Mouse (Mus musculus) MEL (cell line): ENCODE measurements around the gene Abhd4. TPM values are rescaled to one million over a fixed set of nuclear protein-coding genes. Genes with fewer than 3 reads are reported as not detected.

Source experiments
- DNase-seq: peaks from one replicate; pipeline ENCODE4 v3.0.0; 2011; ENCODE audit warnings: low read depth, low spot score
- H3K27ac ChIP-seq: 2 replicates; pipeline ENCODE4 v1.5.1; 2012; ENCODE audit warnings: low read depth, mild to moderate bottlenecking, control low read depth, low read length, moderate library complexity; ENCODE audit not compliant: control insufficient read depth
- H3K27me3 ChIP-seq, 2 experiments: fragments of 150-350 bp in 1 of 2; sonication (generic) in 1 of 2; 2 replicates each; pipeline ENCODE4 v1.6.1; 2012; ENCODE audit warnings: low read length in 2 of 2, mild to moderate bottlenecking in 2 of 2, improper control_type of control experiment in 1 of 2, moderate library complexity in 1 of 2; ENCODE audit not compliant: insufficient read depth in 2 of 2, control insufficient read depth in 1 of 2
- H3K36me3 ChIP-seq, 2 experiments: 2 replicates each; pipeline ENCODE4 v1.6.1; 2012 to 2014; ENCODE audit warnings: low read length in 2 of 2, improper control_type of control experiment in 1 of 2, inconsistent platforms in 1 of 2, mild to moderate bottlenecking in 1 of 2; ENCODE audit not compliant: insufficient read depth in 2 of 2, control insufficient read depth in 1 of 2
- H3K4me1 ChIP-seq, 2 experiments: fragments of 150-350 bp in 1 of 2; sonication (generic) in 1 of 2; 2 replicates each; pipeline ENCODE4 v1.6.1; 2012; ENCODE audit warnings: low read length in 2 of 2, improper control_type of control experiment in 1 of 2, mild to moderate bottlenecking in 1 of 2; ENCODE audit not compliant: insufficient read depth in 2 of 2, control insufficient read depth in 1 of 2
- H3K4me3 ChIP-seq, 2 experiments: fragments of 150-350 bp in 1 of 2; sonication (generic) in 1 of 2; 2 replicates each; pipeline ENCODE4 v1.5.1; 2012; ENCODE audit warnings: low read depth in 2 of 2, low read length in 2 of 2, mild to moderate bottlenecking in 2 of 2, moderate library complexity in 2 of 2, control low read depth in 1 of 2, improper control_type of control experiment in 1 of 2; ENCODE audit not compliant: control insufficient read depth in 1 of 2, insufficient read depth in 1 of 2
- H3K79me2 ChIP-seq: 2 replicates; pipeline ENCODE4 v1.6.1; 2012; ENCODE audit warnings: mild to moderate bottlenecking, low read length, moderate library complexity; ENCODE audit not compliant: control insufficient read depth, poor library complexity, insufficient read depth
- H3K9ac ChIP-seq: 2 replicates; pipeline ENCODE4 v1.6.1; 2012; ENCODE audit warnings: low read depth, mild to moderate bottlenecking, control low read depth, low read length, moderate library complexity; ENCODE audit not compliant: control insufficient read depth, poor library complexity, severe bottlenecking
- H3K9me3 ChIP-seq: fragments of 150-350 bp; sonication (generic); replicated peaks from 2 replicates; pipeline ENCODE4 v1.6.1; 2012; ENCODE audit warnings: mild to moderate bottlenecking, low read length, improper control_type of control experiment, moderate library complexity; ENCODE audit not compliant: insufficient read depth
- CHD1 ChIP-seq: IDR thresholded peaks from 2 replicates; pipeline ENCODE4 v1.6.1; 2012; ENCODE audit warnings: low read depth, mild to moderate bottlenecking, inconsistent platforms, low read length, improper control_type of control experiment
- CTCF ChIP-seq, 3 experiments: IDR thresholded peaks in 2 of 3; conservative IDR thresholded peaks in 1 of 3; 2 replicates each; pipeline ENCODE4 v1.5.1; 2011 to 2012; ENCODE audit warnings: low read length in 3 of 3, low read depth in 2 of 3, mild to moderate bottlenecking in 2 of 3, improper control_type of control experiment in 1 of 3, inconsistent platforms in 1 of 3, mixed read lengths in 1 of 3, moderate library complexity in 1 of 3; ENCODE audit not compliant: control insufficient read depth in 1 of 3, insufficient read depth in 1 of 3, poor library complexity in 1 of 3, severe bottlenecking in 1 of 3
- E2F4 ChIP-seq: IDR thresholded peaks from 2 replicates; pipeline ENCODE4 v1.6.1; 2011; ENCODE audit warnings: low read depth, low read length, improper control_type of control experiment, borderline replicate concordance
- EP300 ChIP-seq, 2 experiments: IDR thresholded peaks; 2 replicates each; pipeline ENCODE4 v1.6.1; 2011; ENCODE audit warnings: improper control_type of control experiment in 2 of 2, low read length in 2 of 2, low read depth in 1 of 2, mild to moderate bottlenecking in 1 of 2
- GABPA ChIP-seq: IDR thresholded peaks from 2 replicates; pipeline ENCODE4 v1.6.1; 2012; ENCODE audit warnings: low read depth, mild to moderate bottlenecking, inconsistent platforms, low read length, improper control_type of control experiment, moderate library complexity
- KAT2A ChIP-seq: conservative IDR thresholded peaks from 2 replicates; pipeline ENCODE4 v1.6.1; 2012; ENCODE audit warnings: low read depth, low read length, improper control_type of control experiment, inconsistent platforms
- MAFK ChIP-seq: IDR thresholded peaks from 2 replicates; pipeline ENCODE4 v1.6.1; 2011; ENCODE audit warnings: low read depth, mild to moderate bottlenecking, low read length, improper control_type of control experiment, borderline replicate concordance
- MAX ChIP-seq: IDR thresholded peaks from 2 replicates; pipeline ENCODE4 v1.6.1; 2011; ENCODE audit warnings: low read length, improper control_type of control experiment
- MYB ChIP-seq: IDR thresholded peaks from 2 replicates; pipeline ENCODE4 v1.6.1; 2011; ENCODE audit warnings: mild to moderate bottlenecking, low read depth, low read length, improper control_type of control experiment
- NRF1 ChIP-seq: IDR thresholded peaks from 2 replicates; pipeline ENCODE4 v1.6.1; 2014; ENCODE audit warnings: low read depth, mild to moderate bottlenecking, inconsistent platforms, low read length, improper control_type of control experiment, moderate library complexity; ENCODE audit not compliant: poor library complexity, insufficient read depth, severe bottlenecking
- POLR2AphosphoS2 ChIP-seq: IDR thresholded peaks from 2 replicates; pipeline ENCODE4 v1.6.1; 2011; ENCODE audit warnings: low read length, improper control_type of control experiment
- RAD21 ChIP-seq: IDR thresholded peaks from 2 replicates; pipeline ENCODE4 v1.6.1; 2011; ENCODE audit warnings: mild to moderate bottlenecking, low read depth, low read length, improper control_type of control experiment
- RCOR1 ChIP-seq: IDR thresholded peaks from 2 replicates; pipeline ENCODE4 v1.6.1; 2012; ENCODE audit warnings: low read depth, mild to moderate bottlenecking, inconsistent platforms, low read length, improper control_type of control experiment
- TAL1 ChIP-seq: IDR thresholded peaks from 2 replicates; pipeline ENCODE4 v1.6.1; 2012; ENCODE audit warnings: mild to moderate bottlenecking, inconsistent platforms, low read length, moderate library complexity, mixed read lengths
- TCF12 ChIP-seq: IDR thresholded peaks from 2 replicates; pipeline ENCODE4 v1.6.1; 2014; ENCODE audit warnings: low read depth, mild to moderate bottlenecking, inconsistent platforms, low read length, improper control_type of control experiment, moderate library complexity
- UBTF ChIP-seq: IDR thresholded peaks from 2 replicates; pipeline ENCODE4 v1.6.1; 2012; ENCODE audit warnings: low read depth, mild to moderate bottlenecking, inconsistent platforms, low read length, improper control_type of control experiment, moderate library complexity, borderline replicate concordance; ENCODE audit not compliant: insufficient read depth
- USF2 ChIP-seq, 2 experiments: IDR thresholded peaks; 2 replicates each; pipeline ENCODE4 v1.6.1; 2011 to 2012; ENCODE audit warnings: improper control_type of control experiment in 2 of 2, low read length in 2 of 2, borderline replicate concordance in 1 of 2, inconsistent platforms in 1 of 2, low read depth in 1 of 2, mild to moderate bottlenecking in 1 of 2; ENCODE audit not compliant: insufficient read depth in 1 of 2
- ZC3H11A ChIP-seq: IDR thresholded peaks from 2 replicates; pipeline ENCODE4 v1.6.1; 2012; ENCODE audit warnings: low read depth, mild to moderate bottlenecking, inconsistent platforms, low read length, improper control_type of control experiment
- ZKSCAN1 ChIP-seq: IDR thresholded peaks from 2 replicates; pipeline ENCODE4 v1.6.1; 2012; ENCODE audit warnings: low read depth, mild to moderate bottlenecking, inconsistent platforms, low read length, improper control_type of control experiment, moderate library complexity
- ZNF384 ChIP-seq: IDR thresholded peaks from 2 replicates; pipeline ENCODE4 v1.6.1; 2012; ENCODE audit warnings: low read depth, mild to moderate bottlenecking, inconsistent platforms, low read length, improper control_type of control experiment
- polyA plus RNA-seq, 2 experiments: library from polyadenylated mRNA; stranded (reverse) in 1 of 2; unstranded in 1 of 2; fragments of >175 nt in 1 of 2; fragments of >200 nt in 1 of 2; gene quantifications; 2 replicates each; pipeline versions ENCODE4 v1.2.1 to v1.2.4; 2012; ENCODE audit warnings: low replicate concordance in 2 of 2, low read depth in 1 of 2; ENCODE audit not compliant: insufficient read length in 2 of 2, insufficient read depth in 1 of 2, missing spikeins in 1 of 2
- total RNA-seq: library from RNA; depleted of rRNA; stranded (reverse); fragments of 300-350 nt; gene quantifications from 2 replicates; pipeline ENCODE4 v1.2.3, GENCODE M21; 2012; rRNA removed

Gene Abhd4
- total and polyA plus RNA-seq, 3 experiments = 13.1 to 32.0 TPM; not detected in 1

DNA sequence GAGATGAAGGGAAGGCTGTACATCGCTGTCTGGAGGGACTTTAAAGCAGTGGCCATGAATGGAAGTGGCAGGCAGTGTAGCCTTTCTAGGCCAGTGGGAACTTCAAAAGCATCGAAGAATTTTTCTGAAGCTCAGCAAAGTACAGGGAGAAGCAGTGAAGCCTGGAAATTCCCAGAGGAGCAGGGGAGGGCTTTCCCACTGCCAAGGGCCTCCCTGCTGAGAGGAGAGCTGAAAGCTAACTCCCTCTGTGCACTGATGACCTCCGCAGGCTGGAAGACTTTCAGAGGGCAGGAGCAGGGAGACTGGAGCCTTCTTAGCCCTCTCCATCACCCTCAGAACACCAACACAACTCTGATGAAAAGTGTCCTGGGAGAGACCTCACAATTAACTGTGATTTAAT is 57.8 kb downstream of the Abhd4 start:
- Histone ChIP-seq H3K9ac (no peak overlapping the region), H3K79me2 (no peaks in the 10 kb centered on the region), H3K27ac (no peak overlapping the region), H3K27me3 (peaks cover 2 to 6% of the 10 kb centered on the region in 2 experiments; a peak in 3 of 4 replicates), H3K9me3 (no peaks in the 10 kb centered on the region), H3K4me3 (no peak overlapping the region), H3K36me3 (no peaks in the 10 kb centered on the region), H3K4me1 (no peaks in the 10 kb centered on the region)
- TF ChIP-seq TAL1 (no peak), UBTF (no peak), GABPA (no peak), ZNF384 (no peak), NRF1 (no peak), RCOR1 (no peak), CHD1 (no peak), RAD21 (no peak), KAT2A (no peak), ZKSCAN1 (no peak), TCF12 (no peak), MYB (no peak), MAFK (no peak), EP300 (IDR thresholded peaks at IDR 0.05; ENCODE audit: low read depth in 1 of 2, low read length in 2 of 2) (no peak), MAX (no peak), USF2 (IDR thresholded peaks at IDR 0.05; ENCODE audit: borderline replicate concordance in 1 of 2, insufficient read depth in 1 of 2, low read depth in 1 of 2, low read length in 2 of 2) (no peak), E2F4 (no peak), POLR2AphosphoS2 (no peak), CTCF (IDR thresholded peaks at IDR 0.05 in 2 of 3, conservative IDR thresholded peaks at IDR 0.05 in 1 of 3; ENCODE audit: control insufficient read depth in 1 of 3, insufficient read depth in 1 of 3, low read depth in 2 of 3, low read length in 3 of 3, poor library complexity in 1 of 3, severe bottlenecking in 1 of 3) (no peak), ZC3H11A (no peak)
- DNase-seq = no peak

Other genes with a start within 250 kb of the Abhd4 start
- 172 and 186 TPM in 2 replicates for gene Dad1, start 84 bp upstream of the Abhd4 start, total RNA-seq
- 100 to 1,000 TPM in 1 of 2 experiments, not detected in 1; 320 TPM for gene Dad1, start 84 bp upstream of the Abhd4 start, polyA plus RNA-seq
- gene Olfr49, start 30.8 kb downstream of the Abhd4 start, total RNA-seq = not detected in 2 replicates
- not detected for gene Olfr49, start 30.8 kb downstream of the Abhd4 start, polyA plus RNA-seq
- gene Oxa1l, start 106.6 kb downstream of the Abhd4 start, total RNA-seq = 43.3 TPM in 2 replicates
- 100 to 1,000 TPM in 1 of 2 experiments, not detected in 1; 143 TPM for gene Oxa1l, start 106.6 kb downstream of the Abhd4 start, polyA plus RNA-seq
- 20.1 and 42.4 TPM in 2 replicates for gene Slc7a7, start 163.6 kb downstream of the Abhd4 start, total RNA-seq
- gene Slc7a7, start 163.6 kb downstream of the Abhd4 start, polyA plus RNA-seq = 10 to 100 TPM in 1 of 2 experiments, not detected in 1; 65.6 TPM
- gene Mrpl52, start 172.7 kb downstream of the Abhd4 start, total RNA-seq = 473 and 532 TPM in 2 replicates
- gene Mrpl52, start 172.7 kb downstream of the Abhd4 start, polyA plus RNA-seq = 100 to 1,000 TPM in 1 of 2 experiments, not detected in 1; 469 TPM
- gene Mmp14, start 177.4 kb downstream of the Abhd4 start, total RNA-seq = 19.4 and 20.1 TPM in 2 replicates
- 10 to 100 TPM in 1 of 2 experiments, not detected in 1; 29.9 TPM for gene Mmp14, start 177.4 kb downstream of the Abhd4 start, polyA plus RNA-seq
- 53.6 and 55.4 TPM in 2 replicates for gene Lrp10, start 209.9 kb downstream of the Abhd4 start, total RNA-seq
- gene Lrp10, start 209.9 kb downstream of the Abhd4 start, polyA plus RNA-seq = 100 to 1,000 TPM in 1 of 2 experiments, not detected in 1; 110 TPM
- gene Rem2, start 221.9 kb downstream of the Abhd4 start, total RNA-seq = 28.6 and 38.8 TPM in 2 replicates
- gene Rem2, start 221.9 kb downstream of the Abhd4 start, polyA plus RNA-seq = 1 to 10 TPM in 1 of 2 experiments, not detected in 1; 4.8 TPM